Mouse (Mus musculus): Measurements from ENCODE around the gene Bcl2. TPM values are rescaled to one million over a fixed set of nuclear protein-coding genes. Genes with fewer than 3 reads are reported as not detected.
A peak's percentile ranks its signal among the peaks of the same experiment; 100 is the strongest.

The Bcl2 gene
- total and polyA plus RNA-seq, 3 experiments: 4.5 to 13.6 (median 8.7) TPM

DNA sequence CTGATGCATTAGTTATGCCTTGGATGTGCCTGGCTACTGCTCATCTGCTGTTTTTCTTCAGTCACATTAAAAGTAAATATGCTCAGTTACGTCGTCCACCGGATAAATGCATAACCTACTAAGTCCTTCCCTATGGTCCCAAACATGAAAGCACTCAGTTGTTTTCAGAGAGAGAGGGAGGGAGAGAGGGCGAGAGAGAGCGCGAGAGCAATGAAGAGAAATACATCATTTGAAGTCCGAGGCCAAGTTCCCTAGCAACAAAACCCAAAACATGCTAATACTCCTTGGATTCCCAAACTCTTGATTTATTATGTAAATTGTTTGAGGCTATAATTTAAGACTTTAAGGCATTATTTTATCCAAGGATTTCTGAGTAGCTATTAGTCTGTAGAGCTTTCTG, 62.9 kb downstream of the Bcl2 start:
- Histone ChIP-seq H3K79me2 (replicated peaks; ENCODE audit: control insufficient read depth, extremely low read depth, insufficient read depth, poor library complexity, severe bottlenecking) (peaks cover 3% of the 10 kb centered on the region), H3K4me2 (ENCODE audit: insufficient read depth, low read depth, poor library complexity, severe bottlenecking) (peak overlapping the region; percentile 63), H3K27me3 (replicated peaks) (no peaks in the 10 kb centered on the region), H3K36me3 (replicated peaks in 1 of 2; ENCODE audit: control insufficient read depth in 1 of 2, insufficient read depth in 1 of 2, low read length in 1 of 2) (peaks cover 0 to 2% of the 10 kb centered on the region in 2 experiments), H3K27ac (ENCODE audit: insufficient read depth, low read depth) (peak overlapping the region; percentile 46; the same call in 1 of the 2 replicates), H3K4me3 (replicated peaks in 1 of 3; ENCODE audit: low read depth in 2 of 3, low read length in 2 of 3, poor library complexity in 1 of 3) (no peak overlapping the region), H3K9me3 (replicated peaks; ENCODE audit: low read length) (no peaks in the 10 kb centered on the region), H3K9ac (ENCODE audit: insufficient read depth, low read depth) (0 out of 2 replicates have a peak overlapping the region, but pooled peaks have one; percentile 14), H3K4me1 (ENCODE audit: control insufficient read depth in 1 of 2, insufficient read depth in 2 of 2) (peaks cover 21 to 72% of the 10 kb centered on the region in 2 experiments)
- TF ChIP-seq ZC3H11A (IDR thresholded peaks at IDR 0.05; ENCODE audit: low read depth, low read length) (no peak), CHD1 (IDR thresholded peaks at IDR 0.05; ENCODE audit: low read depth, low read length) (0 out of 2 replicates have a peak, but pooled peaks have one; percentile 35), CHD2 (IDR thresholded peaks at IDR 0.05; ENCODE audit: low read length) (0 out of 2 replicates have a peak, but pooled peaks have one; percentile 20), KAT2A (IDR thresholded peaks at IDR 0.05; ENCODE audit: insufficient replicate concordance, low read length) (no peak), SIN3A (IDR thresholded peaks at IDR 0.05; ENCODE audit: low read length) (peak; percentile 41; the same call in 1 of the 2 replicates), ELF1 (IDR thresholded peaks at IDR 0.05; ENCODE audit: low read depth, low read length) (no peak), ZMIZ1 (IDR thresholded peaks at IDR 0.05; ENCODE audit: low read depth, low read length) (no peak), POLR2AphosphoS2 (IDR thresholded peaks at IDR 0.05; ENCODE audit: low read depth, low read length) (no peak), JUN (IDR thresholded peaks at IDR 0.05; ENCODE audit: insufficient read depth, low read depth, low read length) (no peak)
- dilution Hi-C loops (cut with MboI; ENCODE audit: extremely low pct_ligation_motif_present, extremely low pct_unique_long_range_greater_than_20kb, low sequenced_read_pairs): no loop called here
- DNase-seq (ENCODE audit: extremely low read depth): no peak
- in situ Hi-C loops (cut with MboI; ENCODE audit: low pct_ligation_motif_present, low pct_unique_long_range_greater_than_20kb, low sequenced_read_pairs): loop anchor here (10.0 kb wide), 1 partner anchor 54 kb away; no protein-coding TSS in a partner anchor

GRCm38 (mm10) chr1:106650427-106650826, 63.6 kb downstream of the Bcl2 start:
- Histone ChIP-seq H3K27ac (ENCODE audit: insufficient read depth, low read depth) (peak overlapping the region; percentile 46; the same call in 1 of the 2 replicates), H3K27me3 (replicated peaks) (no peaks in the 10 kb centered on the region), H3K4me3 (replicated peaks in 1 of 3; ENCODE audit: low read depth in 2 of 3, low read length in 2 of 3, poor library complexity in 1 of 3) (no peak overlapping the region), H3K9me3 (replicated peaks; ENCODE audit: low read length) (no peaks in the 10 kb centered on the region), H3K36me3 (replicated peaks in 1 of 2; ENCODE audit: control insufficient read depth in 1 of 2, insufficient read depth in 1 of 2, low read length in 1 of 2) (no peaks in the 10 kb centered on the region), H3K4me1 (ENCODE audit: control insufficient read depth in 1 of 2, insufficient read depth in 2 of 2) (peaks cover 21 to 71% of the 10 kb centered on the region in 2 experiments), H3K79me2 (replicated peaks; ENCODE audit: control insufficient read depth, extremely low read depth, insufficient read depth, poor library complexity, severe bottlenecking) (peaks cover 3% of the 10 kb centered on the region; the same call in 1 of the 2 replicates), H3K4me2 (ENCODE audit: insufficient read depth, low read depth, poor library complexity, severe bottlenecking) (peak overlapping the region; percentile 63; the same call in 1 of the 2 replicates), H3K9ac (ENCODE audit: insufficient read depth, low read depth) (no peak overlapping the region)
- DNase-seq (ENCODE audit: extremely low read depth): peak; percentile 51
- TF ChIP-seq MYC (IDR thresholded peaks at IDR 0.05; ENCODE audit: low read depth, low read length) (no peak), SIN3A (IDR thresholded peaks at IDR 0.05; ENCODE audit: low read length) (0 out of 2 replicates have a peak, but pooled peaks have one; percentile 11), IRF4 (IDR thresholded peaks at IDR 0.05; ENCODE audit: low read depth, low read length) (peak; percentile 79; the same call in 1 of the 2 replicates), MAZ (IDR thresholded peaks at IDR 0.05; ENCODE audit: low read depth, low read length) (no peak), MAFK (IDR thresholded peaks at IDR 0.05; ENCODE audit: insufficient replicate concordance, low read length) (0 out of 2 replicates have a peak, but pooled peaks have one; percentile 6), EP300 (IDR thresholded peaks at IDR 0.05; ENCODE audit: low read length) (peak; percentile 73), RAD21 (IDR thresholded peaks at IDR 0.05; ENCODE audit: low read depth, low read length) (no peak; the same call in 1 of the 2 replicates), ZMIZ1 (IDR thresholded peaks at IDR 0.05; ENCODE audit: low read depth, low read length) (no peak), CHD2 (IDR thresholded peaks at IDR 0.05; ENCODE audit: low read length) (no peak), POLR2A (IDR thresholded peaks at IDR 0.05; ENCODE audit: low read depth, low read length) (no peak), NRF1 (IDR thresholded peaks at IDR 0.05; ENCODE audit: low read depth, low read length) (no peak), ELF1 (IDR thresholded peaks at IDR 0.05; ENCODE audit: low read depth, low read length) (no peak), USF1 (IDR thresholded peaks at IDR 0.05; ENCODE audit: low read depth, low read length) (no peak), ZC3H11A (IDR thresholded peaks at IDR 0.05; ENCODE audit: low read depth, low read length) (no peak), JUND (conservative IDR thresholded peaks at IDR 0.05; ENCODE audit: low read depth, low read length) (no peak), BHLHE40 (IDR thresholded peaks at IDR 0.05; ENCODE audit: low read depth, low read length) (peak; percentile 43), JUN (IDR thresholded peaks at IDR 0.05; ENCODE audit: insufficient read depth, low read depth, low read length) (0 out of 2 replicates have a peak, but pooled peaks have one; percentile 9), KAT2A (IDR thresholded peaks at IDR 0.05; ENCODE audit: insufficient replicate concordance, low read length) (no peak), USF2 (conservative IDR thresholded peaks at IDR 0.05; ENCODE audit: low read depth, low read length) (no peak), MEF2A (IDR thresholded peaks at IDR 0.05; ENCODE audit: borderline replicate concordance, low read depth, low read length) (peak; percentile 74; the same call in 1 of the 2 replicates), MXI1 (IDR thresholded peaks at IDR 0.05; ENCODE audit: low read depth, low read length) (no peak), ETS1 (conservative IDR thresholded peaks at IDR 0.05; ENCODE audit: low read depth, low read length) (peak; percentile 76), TCF12 (IDR thresholded peaks at IDR 0.05; ENCODE audit: low read depth, low read length) (peak; percentile 48; the same call in 1 of the 2 replicates), NELFE (IDR thresholded peaks at IDR 0.05; ENCODE audit: low read depth, low read length) (no peak), CHD1 (IDR thresholded peaks at IDR 0.05; ENCODE audit: low read depth, low read length) (no peak)
- in situ Hi-C loops (cut with MboI; ENCODE audit: low pct_ligation_motif_present, low pct_unique_long_range_greater_than_20kb, low sequenced_read_pairs): loop anchor here (10.0 kb wide), 1 partner anchor 54 kb away; no protein-coding TSS in a partner anchor
- dilution Hi-C loops (cut with MboI; ENCODE audit: extremely low pct_ligation_motif_present, extremely low pct_unique_long_range_greater_than_20kb, low sequenced_read_pairs): no loop called here
